Mouse (Mus musculus) lung, postnatal 0 days (tissue): ENCODE measurements around the gene Trem3.

Source experiments
- CTCF ChIP-seq: IDR thresholded peaks from 2 replicates; pipeline ENCODE4 v1.5.1; 2016; ENCODE audit warnings: antibody characterized with exemption, mild to moderate bottlenecking
- EP300 ChIP-seq: IDR thresholded peaks from 2 replicates; pipeline ENCODE4 v1.6.1; 2016; ENCODE audit warnings: antibody characterized with exemption, mild to moderate bottlenecking, control low read depth

DNA sequence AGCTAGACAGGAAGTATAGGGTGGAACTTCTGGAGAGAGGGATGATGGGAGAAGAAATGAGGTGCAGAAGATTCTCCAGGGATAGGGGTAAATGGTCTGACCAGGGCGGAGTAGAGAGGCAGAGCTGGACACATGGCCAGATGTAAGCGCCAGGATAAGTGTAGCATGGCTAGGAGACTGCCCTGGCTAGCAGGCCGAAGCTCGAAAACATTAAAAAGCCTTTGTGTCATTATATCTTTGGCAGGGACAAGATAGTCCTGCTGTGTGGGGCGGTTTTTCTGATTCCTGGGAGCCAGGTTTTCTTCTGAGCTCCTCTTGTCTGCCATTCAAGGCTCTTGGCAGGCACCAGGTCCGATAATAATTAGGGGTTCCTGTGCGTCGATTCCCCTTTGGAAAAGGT, 10.0 kb upstream of the Trem3 start:
- TF ChIP-seq CTCF (no peak), EP300 (no peak)
